Mouse (Mus musculus): Measurements from ENCODE around the gene Samd4b.
"Not testable (repeated sequence)": the region's sequence is repeated elsewhere in the genome, so short reads cannot be mapped to it uniquely, and the experiment has no call there.

The Samd4b gene

GRCm38 (mm10) chr7:28561967-28562366 is 36.0 kb downstream of the Samd4b start:
- no peak for DNase-seq

- no peak for DNase-seq
Observed at GRCm38 (mm10) chr7:28560856-28561255, 37.1 kb downstream of the Samd4b start.

DNA sequence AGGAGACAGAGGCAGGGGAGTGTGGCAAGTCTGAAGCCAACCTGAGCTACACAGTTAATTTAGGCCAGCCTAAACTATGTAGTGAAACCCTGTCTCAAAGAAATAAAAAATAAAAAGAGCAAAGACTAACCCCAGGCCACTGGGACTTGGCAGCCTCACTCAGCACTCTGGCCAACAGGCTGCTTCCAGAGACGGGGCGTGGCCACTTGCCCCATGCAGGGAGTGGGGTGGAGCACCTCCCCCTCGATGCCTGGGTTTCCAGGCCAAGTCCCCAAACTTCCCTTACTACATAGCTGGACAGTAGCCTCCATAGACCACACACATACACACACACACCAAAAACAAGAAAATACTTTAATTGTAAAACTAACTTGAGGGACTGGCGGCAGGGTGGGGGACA is 39.5 kb downstream of the Samd4b start:
- DNase-seq, result peak; percentile 72 to 81

DNA sequence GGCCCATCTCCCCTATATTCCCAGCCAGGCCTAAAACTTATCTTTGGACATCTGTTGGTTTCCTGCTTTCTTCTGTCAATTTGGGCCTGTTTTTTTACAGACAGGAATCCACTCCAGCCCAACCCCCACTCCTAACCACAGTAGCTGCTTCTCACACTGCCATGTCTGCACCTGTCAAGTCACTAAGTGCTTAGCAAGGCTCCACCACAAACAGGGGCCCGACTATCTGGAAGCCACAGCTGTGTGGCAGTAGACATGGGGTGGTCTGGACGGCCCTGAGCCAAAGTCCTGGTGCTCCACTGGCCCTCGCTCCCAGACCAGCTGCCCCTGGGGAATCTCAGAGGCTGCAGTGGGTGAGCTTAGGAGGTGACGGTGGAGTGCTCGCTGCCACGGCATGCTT is 40.2 kb downstream of the Samd4b start:
- DNase-seq, result no peak

GRCm38 (mm10) chr7:28557069-28557468 is 40.9 kb downstream of the Samd4b start:
- no peak for DNase-seq

DNA sequence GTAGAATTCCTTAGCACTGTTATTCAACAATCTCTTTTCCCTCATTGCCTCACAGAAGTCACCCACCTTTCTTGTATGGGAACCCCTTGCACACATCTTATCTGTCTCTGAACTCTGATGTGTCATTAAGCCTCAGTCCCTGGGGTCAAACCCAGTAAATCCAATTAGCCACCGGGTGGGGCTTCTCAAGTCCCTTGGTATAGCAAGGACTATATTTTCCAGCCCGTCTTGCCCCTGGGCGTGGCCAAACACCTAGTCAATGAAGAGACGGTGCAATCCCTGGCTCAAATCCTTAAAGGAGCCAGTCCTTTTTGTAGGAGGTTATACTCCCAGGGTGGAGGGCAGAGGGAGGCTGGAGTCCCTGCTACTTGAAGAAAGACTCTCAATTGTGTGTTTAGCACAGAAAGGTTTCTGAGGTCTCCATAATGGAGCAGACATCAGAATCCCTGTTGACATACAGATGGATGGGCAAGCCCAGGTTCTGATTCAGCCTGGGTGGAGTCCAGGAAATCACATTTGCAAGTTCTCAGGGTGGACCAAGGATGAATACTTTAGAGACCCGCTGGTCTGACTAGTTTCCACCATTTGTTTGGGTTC is 41.9 kb downstream of the Samd4b start:
- DNase-seq, result no peak

GRCm38 (mm10) chr7:28553076-28553475 is 44.9 kb downstream of the Samd4b start:
- DNase-seq, result no peak

- no peak for DNase-seq
Observed at GRCm38 (mm10) chr7:28547628-28548027, 50.3 kb downstream of the Samd4b start.

GRCm38 (mm10) chr7:28547154-28547553 is 50.8 kb downstream of the Samd4b start, which contains the start of gene Nccrp1:
TSS of gene Nccrp1 (minus strand) at chr7:28547254.
- DNase-seq, result no peak

DNA sequence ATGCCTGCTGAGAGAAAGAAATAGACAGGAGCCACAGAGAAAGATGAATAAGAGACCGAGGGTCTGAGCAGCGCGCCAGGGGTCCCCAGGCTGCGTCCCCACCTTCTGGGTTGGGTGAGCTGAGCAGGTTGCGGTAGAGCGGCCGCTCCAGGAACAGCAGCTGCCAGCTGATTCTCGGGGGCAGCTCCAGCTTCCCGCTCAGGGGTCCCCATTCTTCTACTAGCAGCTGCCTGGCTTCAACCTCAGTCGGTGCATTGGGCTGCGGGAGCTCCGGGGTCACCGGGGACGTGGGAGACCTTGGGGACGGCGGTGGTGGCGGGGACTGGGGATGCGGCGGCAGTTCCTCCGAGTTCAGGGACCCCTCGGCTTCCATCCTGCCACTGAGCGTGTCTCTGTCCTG is 51.3 kb downstream of the Samd4b start:
- DNase-seq, result no peak

GRCm38 (mm10) chr7:28545891-28546210 is 52.1 kb downstream of the Samd4b start:
- DNase-seq, result no peak

DNA sequence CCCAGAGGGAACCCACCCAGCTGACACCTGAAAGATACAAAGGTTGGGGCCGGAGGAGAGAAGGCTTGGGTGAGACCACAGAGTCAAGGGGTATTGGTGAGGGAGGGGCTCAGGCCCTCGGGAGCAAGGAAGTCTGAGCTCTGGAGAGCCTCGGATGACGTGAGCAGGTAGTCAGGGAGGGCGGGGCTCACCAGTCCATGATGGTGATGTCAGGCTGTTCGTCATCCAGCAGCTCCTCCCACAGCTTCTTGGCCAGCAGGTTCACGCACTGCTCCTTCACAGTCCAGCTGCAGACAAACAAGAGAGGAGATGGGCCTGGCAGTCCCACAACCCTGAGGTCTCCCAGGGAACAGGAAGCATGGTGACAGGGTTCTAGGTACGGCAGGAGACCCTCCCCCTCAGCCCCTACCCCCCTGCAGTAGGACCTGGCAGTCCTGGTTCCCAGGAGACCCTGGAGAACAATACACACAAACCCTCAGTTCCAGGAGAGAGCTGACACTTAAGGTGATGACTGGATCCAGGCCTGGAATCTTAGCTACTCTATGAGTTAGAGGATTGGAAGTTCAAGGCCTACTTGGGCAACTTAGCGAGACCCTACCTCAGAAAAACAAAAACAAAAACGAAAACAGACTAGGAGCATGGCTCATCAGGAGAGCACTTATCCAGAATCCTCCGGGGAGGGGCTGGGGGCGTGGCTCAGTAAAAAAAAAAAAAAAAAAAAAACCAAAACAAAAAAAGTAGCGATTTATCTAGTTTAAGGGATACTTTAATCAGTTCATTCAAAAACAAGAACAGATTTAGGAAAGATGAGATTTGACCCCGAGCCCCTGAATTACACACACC is 52.7 kb downstream of the Samd4b start:
- DNase-seq, result peak; percentile 41 to 57

- peak; percentile 45 to 66 for DNase-seq
Observed at GRCm38 (mm10) chr7:28544051-28544601, 53.8 kb downstream of the Samd4b start.

DNA sequence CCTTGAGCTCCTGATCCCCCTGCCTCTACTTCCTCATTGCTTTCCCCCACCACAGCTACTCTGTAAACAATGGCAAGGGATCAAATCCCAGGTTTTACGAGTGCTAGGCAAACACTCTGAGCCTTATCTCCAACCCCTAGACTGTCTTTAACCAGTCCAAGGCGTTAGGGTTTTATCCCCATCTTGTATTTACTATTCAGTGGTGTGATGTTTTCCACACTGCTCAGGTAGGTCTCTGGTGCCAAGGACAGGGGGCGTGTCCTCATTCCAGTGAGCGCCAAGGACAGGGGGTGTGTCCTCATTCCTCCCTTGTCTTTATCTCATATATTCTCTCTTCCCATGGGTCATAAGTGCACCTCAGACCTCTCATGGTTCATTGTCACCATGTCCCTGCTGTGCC is 57.4 kb downstream of the Samd4b start, which contains the start of gene Sycn:
TSS of gene Sycn (plus strand) at position 360 of the 400 bp plus-strand sequence.
- no peak for DNase-seq

- not testable (repeated sequence) for DNase-seq
Observed at GRCm38 (mm10) chr7:28538886-28539285, 59.1 kb downstream of the Samd4b start.

DNA sequence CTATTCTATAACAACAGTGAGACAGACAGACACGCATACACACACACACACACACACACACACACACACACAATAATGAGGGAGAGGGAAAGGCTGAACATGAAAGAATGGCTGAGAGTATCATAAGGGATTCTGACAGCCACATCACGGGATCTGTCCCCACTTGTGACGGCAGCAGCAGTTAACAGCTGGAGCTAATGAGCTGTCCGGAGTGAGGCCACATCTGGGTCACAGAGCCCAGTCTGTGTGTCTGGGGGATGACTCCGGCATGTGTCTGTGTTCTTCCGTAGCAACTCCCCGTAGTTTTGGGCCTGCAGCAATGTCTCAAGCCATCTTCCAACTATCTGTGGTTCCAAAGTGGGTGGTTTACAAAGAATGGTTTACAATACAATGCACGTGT is 65.9 kb downstream of the Samd4b start:
- no peak for DNase-seq

DNA sequence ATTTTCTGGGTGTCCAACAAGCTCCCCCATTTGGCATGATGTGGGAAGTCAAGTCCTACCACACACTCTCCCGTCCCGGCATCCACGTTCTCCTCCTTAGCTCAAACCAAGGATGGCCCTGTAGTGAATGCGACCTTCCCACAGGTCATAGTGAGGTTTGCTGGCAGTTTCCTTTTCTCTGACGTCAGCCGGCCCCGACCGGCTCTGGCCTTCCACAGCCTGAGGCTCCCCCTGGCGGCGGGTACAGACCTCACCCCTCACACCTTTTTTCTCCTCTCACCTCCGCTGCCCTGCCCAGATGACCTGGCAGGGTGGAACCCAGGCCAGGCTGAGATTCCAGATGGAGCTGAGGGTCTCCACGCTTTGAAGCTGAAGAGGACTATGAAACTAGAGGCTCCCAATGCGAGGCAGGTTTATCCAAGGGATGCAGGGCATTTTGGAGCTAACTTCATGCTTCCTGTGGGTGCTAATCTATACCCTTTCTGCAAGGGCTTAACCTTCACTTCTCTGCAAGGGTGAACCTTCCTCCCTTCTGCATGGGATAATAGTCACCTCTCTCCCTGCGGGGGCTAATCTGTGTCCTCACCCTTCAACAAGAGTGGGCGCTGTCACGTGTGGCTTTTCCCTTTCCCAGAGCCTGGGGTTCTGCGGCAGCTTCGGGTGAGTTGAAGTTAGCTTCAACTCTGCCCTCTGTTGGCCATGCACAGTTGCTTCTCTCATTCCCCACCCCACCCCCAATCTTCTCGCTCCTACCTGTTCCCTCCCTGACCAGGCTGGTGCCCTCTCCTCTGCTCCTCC is 69.8 kb downstream of the Samd4b start:
- peak; percentile 90 to 91 for DNase-seq

GRCm38 (mm10) chr7:28522536-28522935 is 75.4 kb downstream of the Samd4b start, which contains the start of gene Ifnl3:
TSS of gene Ifnl3 (plus strand) at chr7:28522836.
- not testable (repeated sequence) for DNase-seq

DNA sequence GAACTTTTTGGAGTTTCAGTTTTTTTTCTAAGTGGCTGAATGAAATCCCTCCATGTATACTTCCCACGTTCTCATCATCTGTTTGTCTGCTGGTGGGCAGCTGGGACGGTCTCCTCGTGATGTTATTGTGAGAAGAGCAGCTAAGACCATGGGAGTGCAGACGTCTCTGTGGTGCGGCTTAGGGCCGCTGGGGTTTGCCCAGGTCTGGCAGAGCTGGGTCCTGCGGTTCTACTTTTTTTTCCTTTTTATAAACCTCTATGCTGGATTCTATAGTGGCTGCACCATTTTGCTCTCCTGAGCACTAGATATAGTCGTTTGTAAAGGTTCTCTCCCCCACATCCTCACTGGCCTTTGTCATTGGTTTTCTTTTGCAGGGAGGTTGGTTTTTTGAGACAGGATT is 86.5 kb downstream of the Samd4b start:
- DNase-seq, result no peak

DNA sequence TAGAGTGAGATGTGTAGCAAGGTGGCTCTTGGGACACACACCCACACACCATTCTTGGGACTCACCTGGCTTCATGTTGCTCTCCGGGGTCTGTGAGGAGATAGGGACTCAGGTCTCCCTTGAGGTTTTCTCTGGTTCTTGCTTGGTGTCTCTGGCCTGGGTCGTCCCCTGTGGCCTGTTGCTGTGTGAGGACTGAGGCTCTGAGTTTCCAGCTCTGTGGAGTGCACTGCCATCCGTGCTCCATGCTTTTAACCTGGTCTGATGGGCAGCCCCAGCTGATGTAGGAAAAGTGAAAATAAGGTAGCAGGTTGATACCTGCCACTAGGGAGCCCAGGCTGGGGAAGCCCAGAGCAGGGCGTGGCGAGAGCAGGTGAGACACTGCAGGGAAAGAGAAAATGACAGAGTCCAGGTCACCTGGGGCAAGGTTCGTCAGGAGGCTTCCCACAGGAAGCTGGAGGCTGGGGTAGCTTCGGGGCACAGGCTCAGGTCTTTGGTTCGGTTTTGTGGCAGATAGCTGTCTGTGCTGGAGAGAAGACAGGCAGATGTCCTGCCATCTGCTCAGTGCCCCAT is 87.5 kb downstream of the Samd4b start, which contains the start of gene Ifnl2:
TSS of gene Ifnl2 (minus strand) at position 51 of the 570 bp plus-strand sequence.
- not testable (repeated sequence) for DNase-seq

GRCm38 (mm10) chr7:28509121-28509520 is 88.8 kb downstream of the Samd4b start:
- not testable (repeated sequence) for DNase-seq

- DNase-seq, result peak; percentile 77
Observed at GRCm38 (mm10) chr7:28505585-28505984, 92.4 kb downstream of the Samd4b start.

DNA sequence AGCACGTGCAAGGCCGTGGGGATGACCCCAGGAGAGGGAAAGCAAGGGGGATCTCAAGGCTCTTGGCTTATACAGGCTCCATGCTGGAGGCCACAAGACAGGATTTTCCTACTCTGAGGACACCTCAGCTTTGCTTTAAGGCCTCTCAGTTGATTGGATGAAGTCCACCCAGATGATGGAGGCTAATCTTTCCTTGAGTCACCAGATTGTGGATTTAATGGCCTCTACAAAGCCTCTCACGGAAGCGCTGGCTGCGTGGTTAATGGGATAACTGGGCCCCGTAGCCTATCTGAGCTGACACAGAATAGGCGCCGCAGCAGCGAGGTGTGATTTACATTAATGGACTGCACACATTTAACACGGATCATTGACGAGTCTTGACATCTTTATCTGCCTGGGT is 102.5 kb downstream of the Samd4b start:
- no peak for DNase-seq
